Mouse (Mus musculus): ENCODE measurements at regions not wholly inside any gene's neighbourhood (a gene's known extent, or its start where the extent isn't known, plus 50 kb on each side); places are given as distances from the start of the nearest gene placed in this dataset.

DNA sequence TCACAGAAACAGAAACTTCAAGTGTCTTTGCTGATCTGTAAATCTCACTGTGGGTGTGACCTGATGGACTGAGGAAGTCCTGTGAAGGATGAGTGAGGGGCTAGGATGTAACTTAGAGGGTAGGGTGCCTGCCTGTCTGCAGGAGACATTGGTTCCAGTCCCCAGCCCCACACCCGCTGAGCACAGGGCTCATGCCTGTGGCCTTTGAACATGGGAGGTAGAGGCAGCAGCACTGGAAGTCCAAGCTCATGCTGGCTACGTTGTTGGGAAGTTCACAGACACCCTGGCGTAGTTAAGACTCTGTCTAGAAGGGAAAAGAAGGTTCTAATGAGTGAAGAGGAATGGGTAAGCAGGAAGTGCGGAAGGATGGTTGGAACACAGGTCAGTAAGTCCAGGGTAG is 59.7 kb upstream of the Tgm3 start:
- TF ChIP-seq CTCF (IDR thresholded peaks at IDR 0.05; ENCODE audit: low read depth, low read length): no peak
- TF ChIP-seq POLR2A (IDR thresholded peaks at IDR 0.05; ENCODE audit: extremely low read depth, insufficient read depth, low read length): no peak

All from liver, adult 2 months (tissue).